Mouse (Mus musculus): ENCODE data around the gene Arhgef3.
"Not testable (repeated sequence)": the region's sequence is repeated elsewhere in the genome, so short reads cannot be mapped to it uniquely, and the experiment has no call there.

Gene Arhgef3

GRCm38 (mm10) chr14:27233056-27233455 is 118.4 kb downstream of the Arhgef3 start:
- no peak for DNase-seq

- DNase-seq = no peak
Measured at GRCm38 (mm10) chr14:27233656-27234055, 119.0 kb downstream of the Arhgef3 start.

GRCm38 (mm10) chr14:27234270-27234840 is 119.7 kb downstream of the Arhgef3 start:
- DNase-seq = no peak

GRCm38 (mm10) chr14:27235897-27236553 is 121.3 kb downstream of the Arhgef3 start:
- DNase-seq = peak in 1 of 2 experiments; percentile 41

GRCm38 (mm10) chr14:27237522-27238187 is 123.0 kb downstream of the Arhgef3 start:
- DNase-seq = peak; percentile 76 to 83

GRCm38 (mm10) chr14:27238600-27239118 is 124.0 kb downstream of the Arhgef3 start:
- peak in 1 of 2 experiments; percentile 31 for DNase-seq

- no peak for DNase-seq
Measured at GRCm38 (mm10) chr14:27239551-27240091, 124.9 kb downstream of the Arhgef3 start.

- DNase-seq = peak; percentile 61 to 83
Measured at GRCm38 (mm10) chr14:27242253-27242652, 127.6 kb downstream of the Arhgef3 start.

GRCm38 (mm10) chr14:27242769-27243168 is 128.1 kb downstream of the Arhgef3 start:
- no peak for DNase-seq

- DNase-seq = no peak
Measured at GRCm38 (mm10) chr14:27243585-27243984, 128.9 kb downstream of the Arhgef3 start.

- DNase-seq = no peak
Measured at GRCm38 (mm10) chr14:27244898-27245297, 130.2 kb downstream of the Arhgef3 start.

GRCm38 (mm10) chr14:27246424-27246823 is 131.7 kb downstream of the Arhgef3 start:
- DNase-seq = peak; percentile 63 to 76

- not testable (repeated sequence) for DNase-seq
Measured at GRCm38 (mm10) chr14:27246948-27247347, 132.2 kb downstream of the Arhgef3 start.

- no peak for DNase-seq
Measured at GRCm38 (mm10) chr14:27249121-27249520, 134.4 kb downstream of the Arhgef3 start.

GRCm38 (mm10) chr14:27250281-27250789 is 135.6 kb downstream of the Arhgef3 start:
- DNase-seq = no peak

GRCm38 (mm10) chr14:27253391-27253790 is 138.7 kb downstream of the Arhgef3 start:
- peak in 1 of 2 experiments; percentile 30 for DNase-seq

GRCm38 (mm10) chr14:27262349-27262748 is 147.7 kb downstream of the Arhgef3 start:
- DNase-seq = no peak

- DNase-seq = no peak
Measured at GRCm38 (mm10) chr14:27266601-27267000, 151.9 kb downstream of the Arhgef3 start.

- no peak for DNase-seq
Measured at GRCm38 (mm10) chr14:27268137-27268536, 153.4 kb downstream of the Arhgef3 start.

- no peak for DNase-seq
Measured at GRCm38 (mm10) chr14:27268986-27269700, 154.4 kb downstream of the Arhgef3 start.

- DNase-seq = no peak
Measured at GRCm38 (mm10) chr14:27269836-27270235, 155.1 kb downstream of the Arhgef3 start.

- no peak for DNase-seq
Measured at GRCm38 (mm10) chr14:27270466-27270865, 155.8 kb downstream of the Arhgef3 start.

Data from kidney, postnatal 25 days (tissue).